Mouse (Mus musculus) C2C12 (cell line): Measurements from ENCODE around the gene Myh7b. TPM values are rescaled to one million over a fixed set of nuclear protein-coding genes. Genes with fewer than 3 reads are reported as not detected.

Experiments used
- H3K27me3 ChIP-seq: one replicate; pipeline ENCODE4 v1.6.1; 2011; ENCODE audit not compliant: control insufficient read depth, insufficient read depth, insufficient read length
- H3K36me3 ChIP-seq: one replicate; pipeline ENCODE4 v1.6.1; 2011; ENCODE audit not compliant: control insufficient read depth, insufficient read depth
- H3K4me3 ChIP-seq: one replicate; pipeline ENCODE4 v1.5.1; 2011; ENCODE audit warnings: mild to moderate bottlenecking, control low read depth; ENCODE audit not compliant: poor library complexity, insufficient read depth, severe bottlenecking
- H3K79me2 ChIP-seq: one replicate; pipeline ENCODE4 v1.6.1; 2011; ENCODE audit not compliant: control insufficient read depth, insufficient read depth
- H3K79me3 ChIP-seq: one replicate; pipeline ENCODE4 v1.6.1; 2011; ENCODE audit warnings: low read depth, control low read depth
- H3ac ChIP-seq: one replicate; pipeline ENCODE3; 2011; ENCODE audit warnings: low read depth; ENCODE audit not compliant: control insufficient read depth, insufficient read length
- CEBPB ChIP-seq: IDR thresholded peaks from one replicate; pipeline ENCODE4 v1.6.1; 2011; ENCODE audit warnings: low read depth, mild to moderate bottlenecking, control low read depth, moderate library complexity
- CTCF ChIP-seq: IDR thresholded peaks from one replicate; pipeline ENCODE4 v1.5.1; 2011; ENCODE audit not compliant: control insufficient read depth, insufficient read depth, insufficient read length
- FOSL1 ChIP-seq: IDR thresholded peaks from one replicate; pipeline ENCODE4 v1.8.0; 2011; ENCODE audit warnings: mild to moderate bottlenecking, low read length; ENCODE audit not compliant: poor library complexity, insufficient read depth, severe bottlenecking
- MAX ChIP-seq: IDR thresholded peaks from one replicate; pipeline ENCODE4 v1.6.1; 2011; ENCODE audit warnings: mild to moderate bottlenecking, control low read depth
- MYOD1 ChIP-seq: IDR thresholded peaks from one replicate; pipeline ENCODE4 v1.6.1; 2011; ENCODE audit warnings: low read depth; ENCODE audit not compliant: control insufficient read depth, insufficient read length
- MYOG ChIP-seq: IDR thresholded peaks from one replicate; pipeline ENCODE4 v1.6.1; 2011; ENCODE audit not compliant: control insufficient read depth, insufficient read length; ENCODE audit errors: extremely low read depth
- USF1 ChIP-seq: IDR thresholded peaks from one replicate; pipeline ENCODE4 v1.6.1; 2011; ENCODE audit warnings: low read depth, mild to moderate bottlenecking, control low read depth, moderate library complexity
- polyA plus RNA-seq: library from polyadenylated mRNA; unstranded; fragments of >200 nt; fragmentation: generic; extraction: Trizol; gene quantifications from one replicate; pipeline ENCODE4 v1.2.1, GENCODE M21; 2012; ENCODE audit warnings: missing spikeins

The Myh7b gene
- polyA plus RNA-seq, 1 experiment: 0.09 TPM

DNA sequence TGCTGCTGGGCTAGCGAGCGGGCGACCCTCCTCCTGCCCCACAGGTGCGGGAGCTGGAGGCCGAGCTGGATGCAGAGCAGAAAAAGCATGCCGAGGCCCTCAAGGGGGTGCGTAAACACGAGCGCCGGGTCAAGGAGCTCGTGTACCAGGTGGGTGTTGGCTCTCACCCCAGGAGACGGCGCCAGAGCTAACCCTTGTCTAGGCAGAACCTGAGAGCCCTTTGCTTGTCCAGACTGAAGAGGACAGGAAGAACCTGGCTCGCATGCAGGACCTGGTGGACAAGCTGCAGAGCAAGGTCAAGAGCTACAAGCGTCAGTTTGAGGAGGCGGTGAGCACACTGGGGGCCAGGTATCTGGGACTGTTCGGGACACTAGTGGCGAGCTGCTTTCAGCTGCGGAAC, 22.1 kb downstream of the Myh7b start:
- Histone ChIP-seq H3K4me3 (no peak overlapping the region), H3K79me2 (no peaks in the 10 kb centered on the region), H3K36me3 (peaks cover 39% of the 10 kb centered on the region), H3K79me3 (no peaks in the 10 kb centered on the region), H3ac (no peak overlapping the region), H3K27me3 (no peaks in the 10 kb centered on the region)
- TF ChIP-seq CEBPB: no peak
- TF ChIP-seq MYOG: no peak
- TF ChIP-seq FOSL1: no peak
- no peak for TF ChIP-seq CTCF
- no peak for TF ChIP-seq MAX
- TF ChIP-seq USF1: no peak
- TF ChIP-seq MYOD1: no peak

- no peak for TF ChIP-seq MAX
- no peak for TF ChIP-seq MYOD1
- no peak for TF ChIP-seq MYOG
- no peak for TF ChIP-seq CEBPB
- no peak for TF ChIP-seq CTCF
- no peak for TF ChIP-seq FOSL1
- TF ChIP-seq USF1: no peak
- Histone ChIP-seq H3K27me3 (no peaks in the 10 kb centered on the region), H3K79me2 (no peaks in the 10 kb centered on the region), H3K36me3 (peaks cover 39% of the 10 kb centered on the region), H3ac (no peak overlapping the region), H3K79me3 (no peaks in the 10 kb centered on the region), H3K4me3 (no peak overlapping the region)
Measured at GRCm38 (mm10) chr2:155633731-155634130, 22.7 kb downstream of the Myh7b start.

DNA sequence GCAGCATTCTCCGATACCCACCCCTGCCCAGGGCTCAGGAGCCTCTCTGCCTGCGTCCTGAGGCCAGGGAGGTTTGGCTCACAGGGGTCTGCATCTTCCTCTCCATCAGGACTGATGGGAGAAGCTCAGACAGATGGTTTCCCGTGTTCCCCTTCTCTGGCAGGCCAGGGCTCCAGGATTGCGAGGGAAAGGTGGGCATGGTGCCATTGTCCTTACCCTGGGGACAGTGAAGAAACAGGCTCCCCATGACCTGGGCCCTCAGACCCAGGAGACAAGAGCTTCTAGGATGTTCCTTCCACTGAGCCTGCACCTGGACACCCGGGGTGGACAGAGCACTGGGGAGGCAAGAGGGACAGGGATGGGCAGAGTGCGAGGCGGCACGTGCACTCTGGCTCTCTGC, 23.6 kb downstream of the Myh7b start:
- Histone ChIP-seq H3K79me3 (no peaks in the 10 kb centered on the region), H3ac (no peak overlapping the region), H3K79me2 (no peaks in the 10 kb centered on the region), H3K36me3 (peaks cover 44% of the 10 kb centered on the region), H3K27me3 (no peaks in the 10 kb centered on the region), H3K4me3 (no peak overlapping the region)
- TF ChIP-seq USF1: no peak
- no peak for TF ChIP-seq CEBPB
- TF ChIP-seq FOSL1: no peak
- no peak for TF ChIP-seq MYOD1
- no peak for TF ChIP-seq MYOG
- TF ChIP-seq MAX: no peak
- no peak for TF ChIP-seq CTCF

GRCm38 (mm10) chr2:155635961-155636360, 24.9 kb downstream of the Myh7b start:
- no peak overlapping the region for H3K4me3 ChIP-seq
- H3K27me3 ChIP-seq: no peaks in the 10 kb centered on the region
- H3ac ChIP-seq: no peak overlapping the region
- TF ChIP-seq USF1 (no peak), MYOG (no peak), MYOD1 (no peak), FOSL1 (no peak), CEBPB (no peak), CTCF (no peak), MAX (no peak)
- no peaks in the 10 kb centered on the region for H3K79me3 ChIP-seq
- no peaks in the 10 kb centered on the region for H3K79me2 ChIP-seq
- H3K36me3 ChIP-seq: peaks cover 56% of the 10 kb centered on the region

DNA sequence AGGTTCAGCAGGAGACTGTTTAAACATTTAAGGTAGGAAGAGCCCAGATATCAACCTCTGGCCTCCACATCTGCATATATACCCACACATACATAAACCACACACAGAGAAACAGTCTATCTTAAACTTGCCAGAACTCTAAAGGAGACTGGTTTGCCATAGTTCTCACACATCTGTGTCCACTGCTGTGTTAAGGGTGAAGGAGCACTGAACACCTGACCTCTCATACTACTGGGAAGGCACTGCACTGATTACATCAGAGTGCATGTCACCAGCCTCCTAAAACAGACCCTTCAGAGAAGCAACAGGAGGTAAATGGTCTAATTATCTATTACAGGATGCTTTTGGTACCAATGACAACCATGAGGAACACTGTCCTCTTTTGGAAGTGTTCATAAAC, 25.9 kb downstream of the Myh7b start:
- TF ChIP-seq CTCF: no peak
- no peak for TF ChIP-seq FOSL1
- TF ChIP-seq CEBPB: no peak
- TF ChIP-seq MYOD1: no peak
- TF ChIP-seq MYOG: no peak
- Histone ChIP-seq H3K79me2 (no peaks in the 10 kb centered on the region), H3K27me3 (no peaks in the 10 kb centered on the region), H3K36me3 (peaks cover 66% of the 10 kb centered on the region), H3K4me3 (no peak overlapping the region), H3K79me3 (no peaks in the 10 kb centered on the region), H3ac (no peak overlapping the region)

DNA sequence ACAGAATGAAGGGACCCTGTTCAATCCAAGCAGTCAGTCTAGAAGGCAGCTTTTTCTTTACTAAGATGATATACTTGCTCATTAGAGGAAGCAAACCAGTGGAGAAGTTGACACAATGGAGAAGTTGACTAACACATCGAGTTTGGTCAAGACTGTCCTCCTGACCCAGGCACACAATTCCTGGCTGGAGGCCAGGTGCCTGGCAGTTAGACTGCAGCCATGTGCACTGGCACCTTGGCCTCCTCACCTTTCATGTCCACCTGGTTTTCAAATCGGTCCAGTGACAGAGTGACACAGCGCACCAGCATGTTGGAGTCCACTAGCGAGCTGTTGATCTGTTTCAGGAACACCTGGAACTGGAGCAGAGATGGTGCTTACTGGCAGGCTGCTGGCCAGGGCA, 26.4 kb downstream of the Myh7b start:
- TF ChIP-seq FOSL1: no peak
- Histone ChIP-seq H3K36me3 (peaks cover 71% of the 10 kb centered on the region), H3K79me2 (no peaks in the 10 kb centered on the region), H3ac (no peak overlapping the region), H3K27me3 (no peaks in the 10 kb centered on the region), H3K4me3 (no peak overlapping the region), H3K79me3 (no peaks in the 10 kb centered on the region)
